Mouse (Mus musculus): ENCODE measurements around the gene Tenm4.

- no peak for TF ChIP-seq ELF1 (IDR thresholded peaks at IDR 0.05; ENCODE audit: low read depth, low read length)
- no peak for TF ChIP-seq CHD2 (IDR thresholded peaks at IDR 0.05; ENCODE audit: low read length)
- TF ChIP-seq HCFC1 (IDR thresholded peaks at IDR 0.05; ENCODE audit: low read depth, low read length), result no peak
- no peak for TF ChIP-seq EP300 (IDR thresholded peaks at IDR 0.05; ENCODE audit: low read depth in 1 of 2, low read length in 2 of 2)
Observed at GRCm38 (mm10) chr7:96703958-96704357, 532.9 kb downstream of the Tenm4 start.
